Mouse (Mus musculus): Measurements from ENCODE around the gene Tmem214. TPM values are rescaled to one million over a fixed set of nuclear protein-coding genes. Genes with fewer than 3 reads are reported as not detected.

Gene Tmem214
- polyA plus RNA-seq, 1 experiment from 2014 or later = 42.1 TPM

DNA sequence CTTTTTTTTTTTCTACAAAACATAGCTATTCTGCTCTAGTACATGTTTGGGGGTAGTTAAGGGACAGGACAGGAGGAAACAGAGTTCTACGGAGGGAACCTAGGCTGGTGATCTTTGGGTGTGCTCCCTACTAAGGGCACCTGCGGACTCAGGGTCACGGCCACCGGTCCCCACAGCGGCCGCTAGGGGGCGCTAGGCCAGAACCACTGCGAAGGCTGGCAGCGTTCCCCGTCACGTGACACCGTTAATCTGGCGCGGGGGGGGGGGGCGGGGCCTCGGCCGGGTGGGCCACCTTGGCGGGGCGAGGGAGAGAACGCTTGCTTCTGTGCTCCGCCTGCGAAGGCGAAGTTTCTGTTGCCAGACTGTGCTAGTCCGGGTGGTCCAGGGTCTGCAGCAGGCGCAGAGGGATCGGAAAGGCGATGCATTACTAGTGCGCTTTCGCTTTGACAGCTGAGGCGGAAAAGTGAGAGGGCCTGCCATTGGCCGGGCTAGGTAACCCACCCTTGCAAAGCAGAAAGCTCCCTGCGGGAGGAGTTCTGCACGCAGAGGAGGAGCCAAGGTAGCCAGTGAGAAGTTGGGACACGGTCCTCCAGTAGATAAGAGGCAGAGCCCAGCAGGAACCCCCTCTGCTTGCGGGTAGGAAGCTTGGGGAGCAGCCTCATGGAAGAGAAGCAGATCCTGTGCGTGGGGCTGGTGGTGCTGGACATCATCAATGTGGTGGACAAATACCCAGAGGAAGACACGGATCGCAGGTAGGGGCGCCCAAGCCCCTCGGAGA, 53.6 kb downstream of the Tmem214 start, which contains the start of gene Khk:
Khk (plus strand) TSS at position 176 of the 778 bp plus-strand sequence.
- DNase-seq (ENCODE audit: low spot score) (peak; percentile 92), ATAC-seq (ENCODE audit: insufficient read depth, low FRiP score, low TSS enrichment) (peak; percentile 80)
- H3K4me2 ChIP-seq (ENCODE audit: low read depth) = peak within 1 kb of the TSS; percentile 82
- H3K4me1 ChIP-seq (ENCODE audit: control insufficient read depth, insufficient read depth, low read length) = peaks cover 8% of the 10 kb centered on the region
- H3K4me3 ChIP-seq (ENCODE audit: low read depth, low read length) = peak within 1 kb of the TSS; percentile 40
- no peaks in the 10 kb centered on the region for H3K27me3 ChIP-seq (ENCODE audit: control insufficient read depth, insufficient read depth, low read length)
- H3K36me3 ChIP-seq (ENCODE audit: control insufficient read depth, insufficient read depth, low read length) = peaks cover 4% of the 10 kb centered on the region; the same call in 1 of the 2 replicates
- H3K9ac ChIP-seq (ENCODE audit: low read length) = peak within 1 kb of the TSS; percentile 57
- H3K27ac ChIP-seq (ENCODE audit: low read depth, low read length) = peak within 1 kb of the TSS; percentile 9; the same call in 1 of the 2 replicates
- no peaks in the 10 kb centered on the region for H3K9me3 ChIP-seq (ENCODE audit: control insufficient read depth, low read length)
- WGBS = under 1% methylated on average over 40 of the region's 40 CpGs

DNA sequence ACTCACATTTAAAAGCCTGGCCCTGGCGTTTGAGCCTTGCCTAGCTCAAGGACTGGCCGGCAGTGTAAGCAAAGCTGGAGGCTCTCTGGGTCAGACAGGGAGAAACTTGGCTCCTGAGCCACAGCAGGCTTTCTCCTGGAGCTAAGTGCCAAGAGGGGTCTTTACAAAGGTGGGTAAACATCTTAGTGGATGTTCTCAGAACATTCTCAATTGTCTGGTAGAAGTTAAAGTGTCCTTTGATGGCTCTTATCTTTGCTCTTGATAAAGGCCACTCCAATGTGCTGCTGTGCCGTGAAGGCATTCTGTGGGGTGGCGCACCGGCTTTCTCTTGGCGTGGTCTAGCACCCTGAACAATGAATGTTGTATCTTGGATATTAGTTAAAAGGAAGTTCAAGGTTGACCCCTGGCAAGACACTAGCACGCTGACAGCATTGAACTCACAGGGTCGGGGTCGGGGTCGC, 54.8 kb downstream of the Tmem214 start:
- Histone ChIP-seq H3K4me2 (ENCODE audit: low read depth) (0 out of 2 replicates have a peak overlapping the region, but pooled peaks have one; percentile 5), H3K27me3 (ENCODE audit: control insufficient read depth, insufficient read depth, low read length) (no peaks in the 10 kb centered on the region)
- 74% methylated on average over 10 of the region's 10 CpGs for WGBS

DNA sequence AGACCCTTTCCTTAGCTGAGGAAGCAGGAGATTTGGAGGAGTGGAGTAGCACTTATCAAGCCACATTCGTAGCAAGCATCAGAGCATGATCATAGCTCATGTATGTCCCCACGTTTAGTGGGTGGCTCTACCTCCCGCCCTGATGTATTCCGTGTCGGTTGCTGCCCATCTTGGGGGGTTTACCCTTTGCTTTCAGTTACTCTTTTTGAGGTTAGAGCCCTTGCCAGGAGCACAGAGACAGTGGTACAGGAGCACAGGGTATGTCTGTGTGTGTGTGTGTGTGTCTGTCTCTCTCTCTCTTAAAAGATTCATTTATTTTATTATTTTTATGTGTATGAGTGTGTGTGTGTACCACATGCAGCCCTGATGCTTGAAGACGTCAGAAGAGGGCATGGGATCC, 55.3 kb downstream of the Tmem214 start:
- ATAC-seq (ENCODE audit: insufficient read depth, low FRiP score, low TSS enrichment) = no peak
- peaks cover under 1% of the 10 kb centered on the region; the same call in 1 of the 2 replicates for H3K36me3 ChIP-seq (ENCODE audit: control insufficient read depth, insufficient read depth, low read length)
- 90% methylated on average over 6 of the region's 6 CpGs for WGBS

More for the DNA sequence above, 54.8 kb downstream of the Tmem214 start:
- Histone ChIP-seq H3K4me3 (ENCODE audit: low read depth, low read length) (no peak overlapping the region), H3K9ac (ENCODE audit: low read length) (no peak overlapping the region; the same call in 1 of the 2 replicates), H3K4me1 (ENCODE audit: control insufficient read depth, insufficient read depth, low read length) (peaks cover 8% of the 10 kb centered on the region), H3K9me3 (ENCODE audit: control insufficient read depth, low read length) (no peaks in the 10 kb centered on the region), H3K27ac (ENCODE audit: low read depth, low read length) (no peak overlapping the region), H3K36me3 (ENCODE audit: control insufficient read depth, insufficient read depth, low read length) (peaks cover 4% of the 10 kb centered on the region; the same call in 1 of the 2 replicates)
- no peak for ATAC-seq (ENCODE audit: insufficient read depth, low FRiP score, low TSS enrichment)
- no peak for DNase-seq (ENCODE audit: low spot score)

DNA sequence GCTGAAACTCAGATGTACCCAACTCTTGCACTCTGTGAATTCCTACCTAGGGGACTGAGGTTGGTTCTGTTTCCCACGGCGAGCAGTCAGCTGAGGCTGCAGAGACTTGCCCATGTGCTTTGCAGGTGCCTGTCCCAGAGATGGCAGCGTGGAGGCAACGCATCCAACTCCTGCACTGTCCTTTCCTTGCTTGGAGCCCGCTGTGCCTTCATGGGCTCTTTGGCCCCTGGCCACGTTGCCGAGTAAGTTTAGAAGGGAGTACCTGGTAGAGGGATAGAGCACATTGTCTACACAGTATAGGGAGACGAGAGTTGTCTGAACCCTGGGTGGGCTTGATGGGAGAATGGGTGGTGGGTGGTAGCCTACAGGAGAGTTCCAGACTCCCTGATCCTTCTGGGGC, 56.8 kb downstream of the Tmem214 start:
- no peak overlapping the region for H3K27ac ChIP-seq (ENCODE audit: low read depth, low read length)
- H3K9me3 ChIP-seq (ENCODE audit: control insufficient read depth, low read length) = no peaks in the 10 kb centered on the region
- H3K9ac ChIP-seq (ENCODE audit: low read length) = no peak overlapping the region
- 81% methylated on average over 8 of the region's 8 CpGs for WGBS
- DNase-seq (ENCODE audit: low spot score) (no peak), ATAC-seq (ENCODE audit: insufficient read depth, low FRiP score, low TSS enrichment) (no peak)
- H3K36me3 ChIP-seq (ENCODE audit: control insufficient read depth, insufficient read depth, low read length) = no peaks in the 10 kb centered on the region
- peaks cover 8% of the 10 kb centered on the region for H3K4me1 ChIP-seq (ENCODE audit: control insufficient read depth, insufficient read depth, low read length)
- no peak overlapping the region for H3K4me2 ChIP-seq (ENCODE audit: low read depth)
- no peaks in the 10 kb centered on the region for H3K27me3 ChIP-seq (ENCODE audit: control insufficient read depth, insufficient read depth, low read length)
- no peak overlapping the region for H3K4me3 ChIP-seq (ENCODE audit: low read depth, low read length)

More for the DNA sequence above, 55.3 kb downstream of the Tmem214 start:
- no peaks in the 10 kb centered on the region for H3K9me3 ChIP-seq (ENCODE audit: control insufficient read depth, low read length)
- no peak for DNase-seq (ENCODE audit: low spot score)
- H3K4me3 ChIP-seq (ENCODE audit: low read depth, low read length) = no peak overlapping the region
- peaks cover 8% of the 10 kb centered on the region for H3K4me1 ChIP-seq (ENCODE audit: control insufficient read depth, insufficient read depth, low read length)
- H3K4me2 ChIP-seq (ENCODE audit: low read depth) = no peak overlapping the region
- no peaks in the 10 kb centered on the region for H3K27me3 ChIP-seq (ENCODE audit: control insufficient read depth, insufficient read depth, low read length)
- H3K9ac ChIP-seq (ENCODE audit: low read length) = no peak overlapping the region
- no peak overlapping the region for H3K27ac ChIP-seq (ENCODE audit: low read depth, low read length)

DNA sequence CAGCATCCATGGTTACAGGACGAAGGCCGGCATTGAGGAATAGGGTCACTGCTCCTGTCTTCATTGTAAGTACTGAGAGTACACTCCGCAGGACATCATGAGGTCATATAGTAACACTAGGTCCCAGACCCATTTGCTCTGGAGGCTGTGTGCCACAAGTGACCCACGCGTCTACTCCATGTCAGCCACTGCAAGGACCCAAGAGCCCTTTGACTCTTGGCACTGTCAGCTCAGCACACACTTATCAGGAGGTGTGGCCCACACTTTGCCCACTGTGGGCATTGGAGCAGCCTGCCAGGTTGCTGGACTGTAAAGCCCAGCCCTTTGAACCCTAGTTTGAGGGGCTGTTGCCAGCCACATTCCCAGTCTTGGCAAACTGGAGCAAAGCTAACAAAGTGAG, 57.4 kb downstream of the Tmem214 start:
- DNase-seq (ENCODE audit: low spot score) (no peak), ATAC-seq (ENCODE audit: insufficient read depth, low FRiP score, low TSS enrichment) (no peak)
- Histone ChIP-seq H3K9ac (ENCODE audit: low read length) (no peak overlapping the region), H3K36me3 (ENCODE audit: control insufficient read depth, insufficient read depth, low read length) (no peaks in the 10 kb centered on the region), H3K9me3 (ENCODE audit: control insufficient read depth, low read length) (no peaks in the 10 kb centered on the region), H3K4me2 (ENCODE audit: low read depth) (no peak overlapping the region), H3K27ac (ENCODE audit: low read depth, low read length) (no peak overlapping the region), H3K4me1 (ENCODE audit: control insufficient read depth, insufficient read depth, low read length) (peaks cover 8% of the 10 kb centered on the region), H3K4me3 (ENCODE audit: low read depth, low read length) (no peak overlapping the region), H3K27me3 (ENCODE audit: control insufficient read depth, insufficient read depth, low read length) (no peaks in the 10 kb centered on the region)
- 95% methylated on average over 5 of the region's 5 CpGs for WGBS

DNA sequence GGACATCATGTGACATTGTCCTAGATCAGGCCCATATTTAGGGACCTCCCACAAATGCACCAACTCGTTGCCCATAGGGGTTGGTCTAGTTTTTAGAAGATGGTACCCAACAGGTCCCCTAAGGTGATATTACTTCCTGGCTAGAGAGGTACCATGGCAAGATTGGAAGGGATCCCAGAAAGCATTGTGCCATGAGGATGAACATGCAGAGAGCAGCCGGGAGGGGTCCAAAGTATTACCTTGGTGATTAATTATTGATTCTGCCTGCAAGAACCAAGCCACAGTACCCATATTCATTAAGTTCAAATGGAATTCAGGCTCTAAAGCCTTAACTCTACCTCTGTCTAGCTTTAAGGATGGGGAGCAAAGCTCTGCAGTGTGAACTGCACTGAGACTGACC, 58.3 kb downstream of the Tmem214 start:
- H3K36me3 ChIP-seq (ENCODE audit: control insufficient read depth, insufficient read depth, low read length) = no peaks in the 10 kb centered on the region

DNA sequence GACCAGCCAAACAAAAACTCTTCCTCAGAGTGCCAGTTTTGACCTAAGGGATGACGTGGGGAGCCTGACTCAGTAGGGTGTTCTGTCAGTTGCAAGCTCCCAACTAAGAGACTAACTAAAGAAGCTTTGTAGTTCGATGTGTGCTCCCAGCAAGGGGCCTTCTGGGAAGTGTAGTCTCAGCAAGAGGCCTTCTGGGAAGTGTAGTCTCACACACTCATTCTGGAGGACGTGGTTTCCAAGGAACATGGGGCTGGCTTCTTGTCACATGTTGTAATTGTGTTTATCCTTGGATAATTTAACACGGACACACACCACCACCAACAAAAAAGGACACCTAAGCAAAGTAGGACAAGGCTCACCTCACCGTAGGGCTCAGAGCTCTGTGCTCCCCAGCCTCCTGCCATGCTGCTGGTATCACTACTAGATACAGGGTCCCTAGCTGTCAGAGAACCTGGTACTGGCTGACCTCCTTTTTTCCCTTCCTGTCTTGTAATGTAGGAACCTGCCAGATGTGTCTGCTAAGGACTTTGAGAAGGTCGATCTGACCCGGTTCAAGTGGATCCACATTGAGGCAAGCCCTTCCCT, 60.2 kb downstream of the Tmem214 start:
- ATAC-seq (ENCODE audit: insufficient read depth, low FRiP score, low TSS enrichment) = 0 out of 2 replicates have a peak, but pooled peaks have one; percentile 41
- H3K9me3 ChIP-seq (ENCODE audit: control insufficient read depth, low read length) = no peaks in the 10 kb centered on the region
- no peak overlapping the region for H3K4me3 ChIP-seq (ENCODE audit: low read depth, low read length)
- 41% methylated on average over 7 of the region's 7 CpGs for WGBS
- H3K27ac ChIP-seq (ENCODE audit: low read depth, low read length) = no peak overlapping the region
- no peak for DNase-seq (ENCODE audit: low spot score)
- no peaks in the 10 kb centered on the region for H3K27me3 ChIP-seq (ENCODE audit: control insufficient read depth, insufficient read depth, low read length)
- H3K4me1 ChIP-seq (ENCODE audit: control insufficient read depth, insufficient read depth, low read length) = no peaks in the 10 kb centered on the region
- H3K9ac ChIP-seq (ENCODE audit: low read length) = no peak overlapping the region
- peak overlapping the region; percentile 29 for H3K4me2 ChIP-seq (ENCODE audit: low read depth)
- no peaks in the 10 kb centered on the region for H3K36me3 ChIP-seq (ENCODE audit: control insufficient read depth, insufficient read depth, low read length)

More for the DNA sequence above, 58.3 kb downstream of the Tmem214 start:
- ATAC-seq (ENCODE audit: insufficient read depth, low FRiP score, low TSS enrichment) (no peak), DNase-seq (ENCODE audit: low spot score) (no peak)
- 82% methylated on average over 2 of the region's 2 CpGs for WGBS
- H3K4me1 ChIP-seq (ENCODE audit: control insufficient read depth, insufficient read depth, low read length) = peaks cover 8% of the 10 kb centered on the region
- H3K27ac ChIP-seq (ENCODE audit: low read depth, low read length) = no peak overlapping the region
- H3K4me2 ChIP-seq (ENCODE audit: low read depth) = no peak overlapping the region
- no peaks in the 10 kb centered on the region for H3K9me3 ChIP-seq (ENCODE audit: control insufficient read depth, low read length)
- H3K4me3 ChIP-seq (ENCODE audit: low read depth, low read length) = no peak overlapping the region
- H3K9ac ChIP-seq (ENCODE audit: low read length) = no peak overlapping the region
- H3K27me3 ChIP-seq (ENCODE audit: control insufficient read depth, insufficient read depth, low read length) = no peaks in the 10 kb centered on the region
